Mouse (Mus musculus) central nervous system, embryonic 18 days (tissue): ENCODE results near the gene Wdr95. TPM values are rescaled to one million over a fixed set of nuclear protein-coding genes. Genes with fewer than 3 reads are reported as not detected.

Experiments
- polyA plus RNA-seq: library from polyadenylated mRNA; depleted of rRNA; stranded (reverse); fragments of >200 nt; gene quantifications from 2 replicates; pipeline ENCODE4 v1.2.3, GENCODE M21; 2012; rRNA removed

Gene Wdr95
- 0.69 and 0.91 TPM in 2 replicates for polyA plus RNA-seq

GRCm38 (mm10) chr5:149527999-149528729 is at the start of gene Wdr95:
TSS of gene Wdr95 (plus strand) at chr5:149528679.

GRCm38 (mm10) chr5:149636075-149636920 is 107.8 kb downstream of the Wdr95 start, which contains the start of gene Hsph1:
TSS of gene Hsph1 (minus strand) at chr5:149636376.

Other genes with a start within 250 kb of the Wdr95 start
- 1.9 and 2.5 TPM in 2 replicates for gene Medag, start 116.9 kb upstream of the Wdr95 start, polyA plus RNA-seq
- gene Tex26, start 89.0 kb upstream of the Wdr95 start, polyA plus RNA-seq = 0.85 and 1.3 TPM in 2 replicates
- 110 and 121 TPM in 2 replicates for gene Hsph1, start 107.7 kb downstream of the Wdr95 start, polyA plus RNA-seq
- 19.6 and 21.6 TPM in 2 replicates for gene B3glct, start 149.6 kb downstream of the Wdr95 start, polyA plus RNA-seq